Mouse (Mus musculus) lung, adult 2 months (tissue): ENCODE results near the gene Ptprg.

ENCODE experiments used
- CTCF ChIP-seq: fragments of 200-500 bp; IDR thresholded peaks from 2 replicates; pipeline ENCODE4 v1.5.1; 2011; ENCODE audit warnings: mild to moderate bottlenecking, low read length, control low read depth; ENCODE audit not compliant: insufficient read depth
- POLR2A ChIP-seq: fragments of 200-500 bp; IDR thresholded peaks from 2 replicates; pipeline ENCODE4 v1.6.1; 2011; ENCODE audit warnings: low read depth, mild to moderate bottlenecking, control low read depth, low read length, borderline replicate concordance; ENCODE audit errors: extremely low read depth

DNA sequence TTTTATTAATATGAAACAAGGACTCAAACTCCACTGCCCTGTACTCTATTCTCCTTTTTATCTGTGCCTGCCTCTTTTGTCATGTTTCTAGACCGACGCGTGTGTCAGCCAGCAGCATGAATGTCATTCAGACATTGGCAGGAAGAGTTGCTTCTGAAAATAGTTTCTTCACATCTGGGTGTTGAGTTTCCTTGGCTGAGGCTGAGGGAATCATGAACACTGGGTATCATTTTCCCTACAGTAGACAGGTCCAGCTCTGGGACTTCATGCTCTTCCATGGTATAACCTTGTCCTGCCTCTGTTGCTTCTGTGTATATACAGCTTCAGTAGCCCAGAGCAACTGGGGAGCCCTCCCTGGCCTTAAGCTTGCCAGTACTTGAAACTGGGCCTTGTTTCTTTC lies 310.0 kb downstream of the Ptprg start:
- no peak for TF ChIP-seq POLR2A
- no peak for TF ChIP-seq CTCF
